Mouse (Mus musculus) kidney, adult 10 weeks (tissue): ENCODE measurements around the gene Tas1r3. TPM values are rescaled to one million over a fixed set of nuclear protein-coding genes. Genes with fewer than 3 reads are reported as not detected.

Source experiments
- polyA plus RNA-seq: library from polyadenylated mRNA; stranded (reverse); fragments of 350-450 nt; fragmentation: Illumina TruSeq; extraction: RNeasy Lipid Tissue Mini Kit (QIAGEN cat#74804); gene quantifications from one replicate; pipeline ENCODE4 v1.2.3, GENCODE M21; 2014; ENCODE audit warnings: low read depth, low replicate concordance

The Tas1r3 gene
- not detected for polyA plus RNA-seq

DNA sequence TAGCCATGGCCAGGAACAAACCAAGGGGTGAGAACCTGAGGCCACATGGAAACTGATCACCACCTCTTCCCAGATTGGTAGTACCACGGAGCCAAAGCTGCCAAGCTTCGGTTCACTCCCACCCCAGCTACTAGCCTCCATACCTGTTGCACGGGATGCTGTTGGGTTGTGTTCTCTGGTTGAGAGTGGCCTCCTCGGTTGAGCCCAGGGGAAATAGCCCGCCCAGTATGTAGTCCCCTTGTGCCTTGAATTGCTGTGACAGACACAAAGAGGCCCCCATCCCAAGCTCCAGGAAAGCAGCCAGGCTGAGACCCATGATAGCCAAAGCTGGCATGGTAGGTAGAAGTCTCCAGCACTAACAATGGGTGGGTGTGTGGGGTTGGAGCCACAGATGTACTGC, at the start of gene Tas1r3:
Gene Tas1r3 (minus strand): TSS at position 362 of the 400 bp plus-strand sequence.

DNA sequence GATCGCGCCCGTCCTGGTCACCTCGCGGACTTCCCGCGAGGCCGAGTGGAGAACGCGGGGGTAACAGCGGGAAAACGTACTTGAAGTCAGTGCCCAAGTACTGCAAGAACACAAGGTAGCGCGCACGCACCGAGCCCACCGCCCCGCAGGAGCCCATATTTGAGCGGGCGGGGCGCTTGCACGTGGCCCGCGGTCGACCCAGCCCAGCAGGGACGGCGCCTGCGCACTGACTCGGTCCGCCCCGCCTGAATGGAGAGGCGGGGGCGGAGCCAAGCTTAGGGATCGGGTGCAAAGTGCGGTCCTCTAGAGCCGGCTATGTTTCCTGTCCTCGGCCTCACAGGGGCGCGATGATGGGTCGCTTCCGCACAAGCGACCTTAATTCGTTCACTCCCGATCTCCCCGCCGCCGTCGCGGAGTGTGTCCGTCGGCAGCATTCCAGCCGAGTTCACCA, 28.4 kb upstream of the Tas1r3 start, which contains the start of the genes Pusl1 and Acap3:
Gene Pusl1 (minus strand): TSS at position 231 of the 451 bp plus-strand sequence.
Gene Acap3 (plus strand): TSS at position 272 of the 451 bp plus-strand sequence.

DNA sequence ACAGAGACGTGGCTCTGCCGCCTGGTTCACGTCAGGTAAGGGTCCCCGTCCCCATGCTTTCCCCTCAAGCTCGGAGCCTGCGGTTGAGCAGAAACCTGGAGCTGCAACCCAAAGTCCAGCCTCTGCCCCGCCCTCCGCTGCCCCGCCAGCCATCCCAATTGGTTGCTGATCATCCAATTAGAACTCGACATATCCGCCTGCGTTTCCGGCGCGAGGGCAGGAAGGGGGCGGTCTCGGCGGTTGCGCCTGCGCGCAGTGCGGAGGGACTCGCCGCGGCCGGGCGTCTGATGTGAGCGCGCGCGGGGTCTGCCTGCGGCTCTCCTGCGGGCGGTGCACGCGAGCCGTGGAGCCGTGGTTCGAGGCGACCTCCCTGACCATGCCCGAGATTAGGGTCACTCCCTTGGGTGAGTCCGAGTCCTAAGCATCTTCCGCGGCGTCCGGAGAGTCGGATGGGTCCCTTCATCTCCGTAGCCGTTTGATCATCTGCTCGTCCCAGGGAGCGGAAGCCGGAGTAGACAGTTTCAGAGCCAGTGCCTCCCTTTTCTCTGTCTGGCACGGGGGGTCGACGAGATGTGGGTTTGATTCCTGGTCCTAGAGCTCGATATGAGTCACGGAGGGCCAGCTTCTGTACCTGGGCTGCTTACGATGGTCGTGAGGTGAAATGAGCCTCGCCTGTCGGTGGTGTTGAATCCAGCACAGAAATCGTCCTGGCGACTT, 6.3 kb upstream of the Tas1r3 start, which contains the start of the genes Cptp and Ints11:
Gene Cptp (minus strand): TSS at position 124 of the 717 bp plus-strand sequence.
Gene Ints11 (plus strand): TSS at position 230 of the 717 bp plus-strand sequence.

GRCm38 (mm10) chr4:155846871-155847578, 16.1 kb downstream of the Tas1r3 start, which contains the start of gene Dvl1:
Gene Dvl1, plus strand, starts transcription at chr4:155847402.

DNA sequence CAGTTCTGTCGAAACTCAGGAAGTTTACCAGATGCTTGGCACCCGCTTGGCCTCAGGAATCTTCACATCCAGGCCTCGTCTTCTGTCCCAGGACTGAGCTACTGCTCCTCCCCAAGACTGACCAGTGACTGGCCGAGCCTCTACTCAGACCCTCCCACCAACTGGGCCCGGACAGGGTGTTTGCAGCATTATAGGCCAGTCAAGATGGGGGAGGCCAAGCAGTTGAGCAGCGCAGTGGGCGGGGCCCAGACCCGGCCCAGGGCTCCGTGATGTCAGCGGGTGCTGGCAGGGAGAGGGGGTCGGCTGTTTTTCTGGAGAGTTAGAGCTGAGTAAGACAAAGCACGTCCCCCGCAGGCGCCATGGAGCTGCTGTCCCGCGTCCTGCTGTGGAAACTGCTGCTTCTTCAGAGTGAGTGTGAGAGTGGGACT, 23.7 kb downstream of the Tas1r3 start, which contains the start of gene Mxra8:
Gene Mxra8 (plus strand): TSS at position 198 of the 428 bp plus-strand sequence.

GRCm38 (mm10) chr4:155831205-155831766, 31.9 kb downstream of the Tas1r3 start, which contains the start of gene Aurkaip1:
Gene Aurkaip1, plus strand, starts transcription at chr4:155831272.

GRCm38 (mm10) chr4:155811929-155812664, 51.1 kb downstream of the Tas1r3 start, which contains the start of gene Ccnl2:
Gene Ccnl2, plus strand, starts transcription at chr4:155812489.

Other genes starting within 250 kb of the Tas1r3 start
- gene Cdk11b, start 238.5 kb downstream of the Tas1r3 start, polyA plus RNA-seq, result 57.7 TPM
- not detected for gene Gm10563, start 218.0 kb downstream of the Tas1r3 start, polyA plus RNA-seq
- 0.61 TPM for gene Mmp23, start 210.0 kb downstream of the Tas1r3 start, polyA plus RNA-seq
- 0.73 TPM for gene Mib2, start 194.2 kb downstream of the Tas1r3 start, polyA plus RNA-seq
- not detected for gene Fndc10, start 169.0 kb downstream of the Tas1r3 start, polyA plus RNA-seq
- gene Ssu72, start 158.6 kb downstream of the Tas1r3 start, polyA plus RNA-seq, result 74.9 TPM
- not detected for gene Tmem240, start 128.6 kb downstream of the Tas1r3 start, polyA plus RNA-seq
- 5.9 TPM for gene Atad3a, start 102.3 kb downstream of the Tas1r3 start, polyA plus RNA-seq
- 3.3 TPM for gene Vwa1, start 88.7 kb downstream of the Tas1r3 start, polyA plus RNA-seq
- gene Tmem88b, start 77.5 kb downstream of the Tas1r3 start, polyA plus RNA-seq, result 2.2 TPM
- not detected for gene Ankrd65, start 72.9 kb downstream of the Tas1r3 start, polyA plus RNA-seq
- 87.6 TPM for gene Mrpl20, start 60.5 kb downstream of the Tas1r3 start, polyA plus RNA-seq
- gene Ccnl2, start 50.9 kb downstream of the Tas1r3 start, polyA plus RNA-seq, result 37.9 TPM
- gene Aurkaip1, start 32.1 kb downstream of the Tas1r3 start, polyA plus RNA-seq, result 6.3 TPM
- 43.1 TPM for gene Mxra8, start 23.7 kb downstream of the Tas1r3 start, polyA plus RNA-seq
- gene Dvl1, start 16.0 kb downstream of the Tas1r3 start, polyA plus RNA-seq, result 3.0 TPM
- 6.4 TPM for gene Cptp, start 6.1 kb upstream of the Tas1r3 start, polyA plus RNA-seq
- 1.9 TPM for gene Ints11, start 6.2 kb upstream of the Tas1r3 start, polyA plus RNA-seq
- 1.4 TPM for gene Pusl1, start 28.4 kb upstream of the Tas1r3 start, polyA plus RNA-seq
- gene Acap3, start 28.5 kb upstream of the Tas1r3 start, polyA plus RNA-seq, result 0.97 TPM
- 50.5 TPM for gene Ube2j2, start 80.5 kb upstream of the Tas1r3 start, polyA plus RNA-seq
- 28.0 TPM for gene C1qtnf12, start 99.0 kb upstream of the Tas1r3 start, polyA plus RNA-seq
- 5.6 TPM for gene B3galt6, start 129.3 kb upstream of the Tas1r3 start, polyA plus RNA-seq
- gene Sdf4, start 129.5 kb upstream of the Tas1r3 start, polyA plus RNA-seq, result 121 TPM
- not detected for gene Tnfrsf4, start 150.5 kb upstream of the Tas1r3 start, polyA plus RNA-seq
- gene Tnfrsf18, start 162.8 kb upstream of the Tas1r3 start, polyA plus RNA-seq, result not detected
- gene Ttll10, start 196.1 kb upstream of the Tas1r3 start, polyA plus RNA-seq, result 0.61 TPM
- 1.5 TPM for gene 9430015G10Rik, start 246.6 kb upstream of the Tas1r3 start, polyA plus RNA-seq